27 mouse cellular contexts compared by ENCODE assay signal in genomic region chr1:71593184-71593583, GRCm38 (mm10).
"Had no signal": no experiment of that assay in that cellular context is flagged by ENCODE, and none has a peak within 500 bp of the region (broad histone marks: within the 10 kb centered on the region; RNA-seq: fewer than 3 reads in every experiment).

No protein-coding gene starts in this region.

- ATAC-seq: forebrain, embryonic 13.5 days; forebrain, embryonic 14.5 days; forebrain, embryonic 15.5 days; forebrain, embryonic 16.5 days; forebrain, postnatal 0 days had no signal

- DNase-seq: cerebellum, adult 8-10 months; cerebellum, adult 9-10 months; cerebellum, adult 9-11 months; cerebellum, postnatal 10 days; cerebellum, postnatal 14 days; cerebellum, postnatal 25 days; cerebellum, postnatal 36 days; embryo, embryonic 11 days; forebrain, postnatal 0 days; gastrocnemius, adult 2 months; gastrocnemius, postnatal 10 days; gastrocnemius, postnatal 14 days; gastrocnemius, postnatal 25 days; gastrocnemius, postnatal 36 days; heart, adult 18-20 months; heart, adult 2 months had no signal

- H3K27me3 ChIP-seq: embryonic facial prominence, embryonic 12.5 days; embryonic facial prominence, embryonic 13.5 days; embryonic facial prominence, embryonic 15.5 days; forebrain, embryonic 12.5 days; forebrain, embryonic 13.5 days; forebrain, embryonic 15.5 days had no signal

- H3K9ac ChIP-seq: embryonic facial prominence, embryonic 12.5 days; embryonic facial prominence, embryonic 13.5 days; embryonic facial prominence, embryonic 15.5 days; forebrain, embryonic 12.5 days; forebrain, embryonic 13.5 days; forebrain, embryonic 15.5 days; forebrain, postnatal 0 days had no signal

- H3K9me3 ChIP-seq: embryonic facial prominence, embryonic 10.5 days; embryonic facial prominence, embryonic 12.5 days; embryonic facial prominence, embryonic 13.5 days; embryonic facial prominence, embryonic 15.5 days; forebrain, embryonic 10.5 days; forebrain, embryonic 12.5 days; forebrain, embryonic 13.5 days; forebrain, embryonic 15.5 days had no signal

- H3K4me1 ChIP-seq: embryonic facial prominence, embryonic 10.5 days; embryonic facial prominence, embryonic 12.5 days; embryonic facial prominence, embryonic 13.5 days; embryonic facial prominence, embryonic 15.5 days; forebrain, embryonic 10.5 days; forebrain, embryonic 12.5 days; forebrain, embryonic 13.5 days; forebrain, embryonic 15.5 days had no signal

- H3K4me3 ChIP-seq: embryonic facial prominence, embryonic 10.5 days; embryonic facial prominence, embryonic 12.5 days; embryonic facial prominence, embryonic 13.5 days; embryonic facial prominence, embryonic 15.5 days; erythroblast, embryonic 14.5 days; forebrain, embryonic 10.5 days; forebrain, embryonic 12.5 days; forebrain, embryonic 13.5 days; forebrain, embryonic 15.5 days; gastrocnemius, adult 2 months; heart, adult 2 months had no signal

- H3K4me2 ChIP-seq: embryonic facial prominence, embryonic 12.5 days; embryonic facial prominence, embryonic 13.5 days; embryonic facial prominence, embryonic 15.5 days; forebrain, embryonic 12.5 days; forebrain, embryonic 13.5 days; forebrain, embryonic 15.5 days had no signal

- H3K27ac ChIP-seq: embryonic facial prominence, embryonic 10.5 days; embryonic facial prominence, embryonic 12.5 days; embryonic facial prominence, embryonic 13.5 days; embryonic facial prominence, embryonic 15.5 days; forebrain, embryonic 10.5 days; forebrain, embryonic 12.5 days; forebrain, embryonic 13.5 days; forebrain, embryonic 15.5 days; gastrocnemius, adult 2 months; heart, adult 2 months had no signal
